In the genomic region with DNA sequence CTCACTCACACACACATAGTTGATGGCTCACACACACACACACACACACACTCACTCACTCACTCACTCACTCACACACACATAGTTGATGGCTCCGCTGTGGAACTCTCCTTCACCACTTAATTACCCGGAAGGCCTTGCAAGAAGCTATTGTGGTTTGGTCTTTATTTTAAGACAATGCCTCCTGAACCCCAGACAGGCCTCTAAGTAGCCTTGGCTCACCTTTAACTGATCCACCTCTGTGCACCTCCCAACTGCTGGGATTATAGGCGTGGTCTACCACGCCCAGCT, we compare ENCODE assay signal across 8 mouse cellular contexts. TPM values are rescaled to one million over a fixed set of nuclear protein-coding genes. Genes with fewer than 3 reads are reported as not detected.
DNase-seq lines count a peak whose midpoint lies in the region; ATAC-seq lines count a peak whose summit lies in the region.

No protein-coding gene starts in this region.

- no peaks in the 10 kb centered on the region for H3K36me3 ChIP-seq in heart, embryonic 15.5 days
- H3K36me3 ChIP-seq in hindbrain, embryonic 14.5 days (replicated peaks; ENCODE audit: control insufficient read depth, insufficient read depth) = no peaks in the 10 kb centered on the region
- no peaks in the 10 kb centered on the region for H3K36me3 ChIP-seq in midbrain, embryonic 12.5 days

- H3K27ac ChIP-seq in heart, embryonic 15.5 days = no peak overlapping the region
- no peak overlapping the region for H3K27ac ChIP-seq in hindbrain, embryonic 14.5 days
- no peak overlapping the region for H3K27ac ChIP-seq in midbrain, embryonic 12.5 days (replicated peaks)

- no peak for ATAC-seq in heart, embryonic 15.5 days (replicated peaks; ENCODE audit: insufficient number of reproducible peaks, insufficient read depth, low FRiP score, low read depth)
- ATAC-seq in hindbrain, embryonic 14.5 days (ENCODE audit: low FRiP score) = peak; percentile 7; the same call in 1 of the 2 replicates
- ATAC-seq in midbrain, embryonic 12.5 days (ENCODE audit: low FRiP score, low read depth) = peak; percentile 10; the same call in 1 of the 2 replicates

- H3K9me3 ChIP-seq in heart, embryonic 15.5 days (replicated peaks) = no peaks in the 10 kb centered on the region
- H3K9me3 ChIP-seq in hindbrain, embryonic 14.5 days (ENCODE audit: control insufficient read depth, low read length) = no peaks in the 10 kb centered on the region
- H3K9me3 ChIP-seq in midbrain, embryonic 12.5 days = no peaks in the 10 kb centered on the region

- 18% methylated on average over 4 of the region's 4 CpGs for WGBS in heart, embryonic 15.5 days
- 20% methylated on average over 4 of the region's 4 CpGs for WGBS in hindbrain, embryonic 14.5 days
- 14% methylated on average over 4 of the region's 4 CpGs for WGBS in midbrain, embryonic 12.5 days

- no peak for DNase-seq in heart, postnatal 14 days
- DNase-seq in R1 (ENCODE audit: low read depth, low spot score) = peak; percentile 47
- no peak for DNase-seq in hindbrain, embryonic 14.5 days (ENCODE audit: low spot score)
- no peak for DNase-seq in frontal cortex, postnatal 36 days (ENCODE audit: low spot score in 2 of 2)
- DNase-seq in right cerebral cortex, postnatal 14 days = no peak
- DNase-seq in spleen, postnatal 36 days (ENCODE audit: low spot score in 2 of 2) = no peak

- H3K27me3 ChIP-seq in heart, embryonic 15.5 days = peaks cover 33% of the 10 kb centered on the region
- H3K27me3 ChIP-seq in hindbrain, embryonic 14.5 days (ENCODE audit: control insufficient read depth, insufficient read depth, low read length) = peaks cover 42% of the 10 kb centered on the region
- peaks cover 53% of the 10 kb centered on the region for H3K27me3 ChIP-seq in midbrain, embryonic 12.5 days

- intact Hi-C loops in heart, postnatal 14 days (cut with DNase I) = no loop called here

- H3K4me3 ChIP-seq in heart, embryonic 15.5 days = peak overlapping the region; percentile 71
- H3K4me3 ChIP-seq in hindbrain, embryonic 14.5 days (replicated peaks; ENCODE audit: low read length) = peak overlapping the region; percentile 78
- H3K4me3 ChIP-seq in midbrain, embryonic 12.5 days = peak overlapping the region; percentile 69

- H3K9ac ChIP-seq in heart, embryonic 15.5 days = no peak overlapping the region
- no peak overlapping the region for H3K9ac ChIP-seq in hindbrain, embryonic 14.5 days
- H3K9ac ChIP-seq in midbrain, embryonic 12.5 days (replicated peaks) = peak overlapping the region; percentile 59; the same call in 1 of the 2 replicates

- H3K4me2 ChIP-seq in heart, embryonic 15.5 days = peak overlapping the region; percentile 98
- H3K4me2 ChIP-seq in hindbrain, embryonic 14.5 days (replicated peaks) = peak overlapping the region; percentile 92
- peak overlapping the region; percentile 99 for H3K4me2 ChIP-seq in midbrain, embryonic 12.5 days (replicated peaks)

- H3K4me1 ChIP-seq in heart, embryonic 15.5 days (replicated peaks) = peaks cover 10% of the 10 kb centered on the region
- peaks cover 6% of the 10 kb centered on the region; the same call in 1 of the 2 replicates for H3K4me1 ChIP-seq in hindbrain, embryonic 14.5 days (replicated peaks; ENCODE audit: control insufficient read depth, insufficient read depth, low read length)
- peaks cover 17% of the 10 kb centered on the region for H3K4me1 ChIP-seq in midbrain, embryonic 12.5 days

RNA-seq across cellular contexts. Expression of a gene that starts 0.8 kb away (rescaled TPM):
- 28.5 and 34.7 TPM in 2 replicates for polyA plus RNA-seq in heart, embryonic 15.5 days (2015; fragmentation: Nextera tagmentation; extraction: Ambion mirVana)
- 100 to 1,000 TPM in 1 of 2 experiments, 10 to 100 TPM in 1; 87.7 to 105 TPM for total RNA-seq in heart, postnatal 14 days (2021)
- polyA plus RNA-seq in hindbrain, embryonic 14.5 days (2014; fragmentation: Nextera tagmentation; extraction: Ambion mirVana) = 3.2 and 5.7 TPM in 2 replicates
- polyA plus RNA-seq in midbrain, embryonic 12.5 days (2016; fragmentation: Nextera tagmentation; extraction: Ambion mirVana) = 8.0 and 9.1 TPM in 2 replicates
